Mouse (Mus musculus) heart, adult 2 months (tissue): ENCODE results near the gene Hist2h4. TPM values are rescaled to one million over a fixed set of nuclear protein-coding genes. Genes with fewer than 3 reads are reported as not detected.

Experiments used
- DNase-seq, 2 experiments: peaks; one replicate each; pipeline ENCODE4 v3.0.0; 2021
- H3K27ac ChIP-seq: fragments of 200-600 bp; 2 replicates; pipeline ENCODE4 v1.8.1; 2022
- H3K27me3 ChIP-seq: fragments of 200-500 bp; 2 replicates; pipeline ENCODE4 v1.6.1; 2012; ENCODE audit warnings: mild to moderate bottlenecking, low read length, inconsistent platforms, mixed read lengths; ENCODE audit not compliant: control insufficient read depth, insufficient read depth
- H3K36me3 ChIP-seq: fragments of 200-500 bp; 2 replicates; pipeline ENCODE4 v1.6.1; 2012; ENCODE audit warnings: low read length, inconsistent platforms; ENCODE audit not compliant: control insufficient read depth, insufficient read depth
- H3K4me1 ChIP-seq: fragments of 200-500 bp; 2 replicates; pipeline ENCODE4 v1.6.1; 2011; ENCODE audit warnings: low read length; ENCODE audit not compliant: control insufficient read depth, insufficient read depth
- H3K4me3 ChIP-seq: fragments of 200-600 bp; 2 replicates; pipeline ENCODE4 v1.8.1; 2022
- H3K79me2 ChIP-seq: fragments of 200-500 bp; replicated peaks from 2 replicates; pipeline ENCODE4 v1.6.1; 2012; ENCODE audit warnings: mild to moderate bottlenecking, inconsistent platforms, low read length, moderate library complexity, mixed read lengths; ENCODE audit not compliant: control insufficient read depth, insufficient read depth
- H3K9ac ChIP-seq: fragments of 200-500 bp; 2 replicates; pipeline ENCODE4 v1.6.1; 2012; ENCODE audit warnings: low read depth, mild to moderate bottlenecking, control low read depth, inconsistent platforms, low read length, mixed read lengths
- CTCF ChIP-seq: fragments of 200-600 bp; IDR thresholded peaks from 2 replicates; pipeline ENCODE4 v1.8.1; 2022; ENCODE audit warnings: antibody characterized with exemption, mild to moderate bottlenecking, moderate library complexity
- EP300 ChIP-seq: fragments of 200-500 bp; IDR thresholded peaks from 2 replicates; pipeline ENCODE4 v1.6.1; 2011; ENCODE audit warnings: low read depth, low read length, control low read depth; ENCODE audit not compliant: insufficient read depth
- POLR2A ChIP-seq: fragments of 200-500 bp; IDR thresholded peaks from 2 replicates; pipeline ENCODE4 v1.6.1; 2011; ENCODE audit warnings: mild to moderate bottlenecking, low read depth, low read length, control low read depth; ENCODE audit not compliant: insufficient read depth
- WGBS: fragments of 180-500 bp; shearing (Covaris S2); methylation state at CpG from one replicate; pipeline ENCODE4 v1.1.7; 2018; 5-methylcytosine and 5-hydroxymethylcytosine counted together
- intact Hi-C: fragments of 180-260 bp; cut with DNase I; formaldehyde crosslinking; loops from one replicate; pipeline ENCODE4 v1.15.1; 2025
- polyA plus RNA-seq: library from polyadenylated mRNA; depleted of rRNA; stranded (reverse); fragments of >200 nt; gene quantifications from 2 replicates; pipeline ENCODE4 v1.2.3, GENCODE M21; 2012
- total RNA-seq, 2 experiments: library from RNA; stranded (reverse); gene quantifications; 2 replicates each; pipeline ENCODE4 v1.2.3; 2021

Gene Hist2h4
- total and polyA plus RNA-seq, 3 experiments = 1.4 to 14.0 (median 11.6) TPM

DNA sequence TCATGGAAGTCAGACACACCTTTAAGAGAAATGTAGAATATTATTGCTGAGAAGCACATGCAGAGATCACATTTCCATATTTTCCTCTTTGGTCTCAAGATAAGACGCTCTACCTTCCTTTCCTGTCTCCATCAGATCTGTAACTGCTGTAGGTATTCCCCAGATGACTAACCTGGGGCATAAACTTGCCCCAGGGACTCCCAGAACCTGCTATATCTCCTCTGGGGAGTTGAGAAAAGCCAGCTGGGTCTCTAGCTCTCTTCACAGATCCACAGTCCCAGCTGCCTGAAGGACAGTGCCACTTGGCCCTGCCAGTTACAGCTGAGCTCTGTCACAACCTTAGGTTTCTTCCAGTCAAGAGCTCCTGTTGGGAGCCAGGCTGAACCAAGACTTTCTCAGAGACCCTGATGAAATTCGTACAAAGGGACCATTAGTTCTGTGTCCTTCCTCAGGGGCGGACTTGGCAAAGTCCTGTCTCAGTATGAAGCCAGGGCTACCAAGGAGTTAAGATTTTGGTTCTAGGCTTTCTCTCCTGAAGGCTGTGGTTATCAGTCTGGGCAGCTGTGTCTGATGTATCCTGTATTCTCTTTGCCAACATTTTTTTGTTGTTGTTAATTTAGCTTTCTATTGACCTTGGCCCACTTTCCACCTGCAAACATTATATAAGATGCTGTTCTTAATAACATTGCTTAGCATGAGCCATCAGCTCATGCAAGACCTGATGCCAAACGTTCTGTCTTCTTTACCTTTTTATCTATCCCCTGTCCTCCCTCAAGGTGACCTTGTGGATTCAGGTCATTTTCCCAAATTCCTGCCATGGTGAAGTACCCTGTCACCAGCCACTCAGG lies 32.0 kb downstream of the Hist2h4 start:
- Histone ChIP-seq H3K36me3 (no peaks in the 10 kb centered on the region), H3K79me2 (no peaks in the 10 kb centered on the region), H3K27ac (peak overlapping the region; percentile 47), H3K27me3 (no peaks in the 10 kb centered on the region), H3K4me1 (no peaks in the 10 kb centered on the region; the same call in 1 of the 2 replicates), H3K9ac (no peak overlapping the region), H3K4me3 (no peak overlapping the region)
- TF ChIP-seq EP300 = no peak
- TF ChIP-seq POLR2A = no peak
- no peak for TF ChIP-seq CTCF
- intact Hi-C loops = loop anchor here (5.0 kb wide), 1 partner anchor 164 kb away; no protein-coding TSS in a partner anchor
- WGBS = 49% methylated on average over 4 of the region's 4 CpGs
- peak in 1 of 2 experiments; percentile 18 for DNase-seq

DNA sequence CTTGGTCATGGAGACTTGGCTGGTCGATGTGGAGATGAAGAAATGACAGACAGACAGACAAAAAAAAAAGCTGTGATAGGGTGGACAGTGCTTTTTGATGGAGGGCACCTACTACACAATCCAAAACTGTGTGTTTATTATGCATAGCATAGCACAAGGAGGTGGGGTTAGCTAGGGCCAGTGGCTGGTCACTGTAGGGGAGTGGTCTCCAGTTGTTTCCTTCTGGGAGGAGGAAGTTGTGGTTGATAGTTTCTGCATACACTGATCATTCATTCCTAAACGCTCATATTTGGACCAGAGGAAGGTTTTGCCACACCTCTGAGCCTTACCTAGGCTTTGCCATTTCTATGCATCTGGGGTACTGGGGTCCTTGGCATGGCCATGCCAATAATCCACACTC lies 32.7 kb downstream of the Hist2h4 start:
- no peak overlapping the region for H3K4me3 ChIP-seq
- intact Hi-C loops = loop anchor here (5.0 kb wide), 1 partner anchor 163 kb away; no protein-coding TSS in a partner anchor

DNA sequence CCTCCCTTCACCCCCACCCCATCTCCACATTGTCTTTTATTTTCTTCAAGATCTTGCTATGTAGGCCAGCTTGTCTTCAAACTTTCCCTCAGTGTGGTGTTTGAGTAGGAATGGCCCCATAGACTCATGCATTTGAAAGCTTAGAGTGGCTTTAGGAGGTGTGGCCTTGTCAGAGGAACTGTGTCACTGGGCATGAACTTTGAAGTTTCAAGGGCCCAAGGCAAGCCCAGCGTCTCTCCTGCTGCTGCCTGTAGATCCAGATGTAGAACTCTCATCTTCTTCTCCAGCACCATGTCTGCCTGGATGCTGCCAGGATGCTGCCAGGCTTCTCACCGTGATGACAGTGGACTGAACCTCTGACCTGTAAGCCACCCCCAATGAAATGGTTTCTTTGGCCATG lies 34.3 kb downstream of the Hist2h4 start:
- TF ChIP-seq POLR2A = no peak
- no peak for TF ChIP-seq EP300
- no peak for TF ChIP-seq CTCF
- intact Hi-C loops = no loop called here
- Histone ChIP-seq H3K36me3 (no peaks in the 10 kb centered on the region), H3K27me3 (no peaks in the 10 kb centered on the region), H3K9ac (no peak overlapping the region), H3K4me1 (no peaks in the 10 kb centered on the region; the same call in 1 of the 2 replicates), H3K27ac (no peak overlapping the region), H3K4me3 (no peak overlapping the region), H3K79me2 (peaks cover 2% of the 10 kb centered on the region; the same call in 1 of the 2 replicates)
- WGBS = 73% methylated on average over 2 of the region's 2 CpGs
- no peak for DNase-seq

More for the DNA sequence above, 32.7 kb downstream of the Hist2h4 start:
- H3K36me3 ChIP-seq = no peaks in the 10 kb centered on the region
- H3K4me1 ChIP-seq = no peaks in the 10 kb centered on the region; the same call in 1 of the 2 replicates
- no peak for DNase-seq
- TF ChIP-seq EP300 (no peak), POLR2A (no peak), CTCF (no peak)
- H3K79me2 ChIP-seq = peaks cover 1% of the 10 kb centered on the region; the same call in 1 of the 2 replicates
- no peak overlapping the region for H3K9ac ChIP-seq
- no peaks in the 10 kb centered on the region for H3K27me3 ChIP-seq
- 58% methylated on average over 2 of the region's 2 CpGs for WGBS
- no peak overlapping the region; the same call in none of the 2 replicates for H3K27ac ChIP-seq

DNA sequence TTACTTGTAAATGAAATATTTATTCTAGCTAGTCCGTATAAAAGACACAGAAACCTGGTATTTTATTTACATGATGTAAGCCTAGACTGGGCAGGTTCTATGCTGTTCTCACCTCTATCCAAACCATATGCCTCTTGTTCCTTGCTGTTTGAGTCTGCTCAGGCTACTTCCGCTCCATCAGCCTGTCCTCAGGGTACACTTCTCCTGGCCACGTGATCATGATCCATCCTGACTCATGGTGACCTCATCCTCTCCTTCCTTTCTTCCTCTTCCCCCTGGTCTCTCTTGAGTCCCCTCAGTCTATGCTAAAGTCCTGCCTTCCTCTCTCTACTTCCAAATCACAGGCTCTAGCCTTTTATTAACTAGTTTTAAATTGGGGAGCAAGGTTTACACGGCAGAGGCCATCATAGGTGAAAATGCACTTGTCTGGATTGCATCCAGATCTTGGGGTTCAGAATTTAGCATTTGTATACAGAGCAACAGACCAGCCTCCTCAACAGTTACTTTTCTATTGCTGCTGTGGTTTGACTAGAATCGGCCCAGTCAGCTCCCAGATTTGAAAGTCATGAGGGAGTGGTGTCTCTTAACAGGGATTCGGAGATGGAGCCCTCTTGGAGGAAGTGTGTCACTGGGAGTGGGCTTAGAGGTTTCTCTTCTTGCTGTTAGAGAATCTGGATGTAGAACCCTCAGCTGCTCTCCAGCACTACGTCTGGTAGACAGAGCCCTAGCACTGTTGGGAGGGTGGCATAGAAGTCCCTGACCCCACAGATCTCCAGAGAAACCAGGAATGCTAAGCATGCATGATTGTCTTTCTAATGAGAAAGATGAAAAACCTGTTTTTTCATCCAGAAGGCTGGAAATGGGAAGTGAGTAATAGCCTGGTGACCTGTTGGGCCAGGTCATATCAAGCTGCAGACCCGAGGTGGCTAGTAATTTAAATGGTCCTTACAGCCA lies 36.1 kb downstream of the Hist2h4 start:
- Histone ChIP-seq H3K9ac (no peak overlapping the region), H3K36me3 (peaks cover 2% of the 10 kb centered on the region), H3K27ac (no peak overlapping the region), H3K4me3 (no peak overlapping the region), H3K4me1 (peaks cover 5% of the 10 kb centered on the region), H3K79me2 (peaks cover 2% of the 10 kb centered on the region; the same call in 1 of the 2 replicates), H3K27me3 (no peaks in the 10 kb centered on the region)
- 53% methylated on average over 8 of the region's 8 CpGs for WGBS
- peak; percentile 16 to 47 for DNase-seq
- TF ChIP-seq POLR2A (no peak), CTCF (no peak), EP300 (no peak)
- intact Hi-C loops = no loop called here

DNA sequence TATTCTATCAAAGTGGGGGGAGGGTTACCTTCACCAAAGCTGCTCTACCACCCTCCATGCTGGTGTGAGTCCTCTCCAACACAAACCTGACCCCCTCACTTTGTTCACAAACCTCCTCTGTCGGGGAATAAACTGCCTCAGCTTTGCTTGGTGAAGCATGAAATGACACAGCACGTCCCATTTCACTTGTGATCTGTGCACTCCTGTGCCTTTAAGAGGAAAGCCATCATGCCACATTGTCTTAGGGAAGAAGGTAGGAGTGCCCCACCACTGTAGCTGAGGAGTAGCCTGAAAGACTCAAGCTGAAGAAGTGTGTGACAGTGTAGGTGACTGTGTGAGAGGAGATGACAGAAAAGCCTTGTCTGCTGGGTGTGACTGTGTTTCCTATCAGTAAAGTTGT lies 37.7 kb downstream of the Hist2h4 start:
- Histone ChIP-seq H3K9ac (no peak overlapping the region), H3K79me2 (peaks cover 2% of the 10 kb centered on the region; the same call in 1 of the 2 replicates), H3K4me3 (no peak overlapping the region), H3K27me3 (no peaks in the 10 kb centered on the region), H3K36me3 (peaks cover 2% of the 10 kb centered on the region), H3K27ac (no peak overlapping the region), H3K4me1 (peaks cover 7% of the 10 kb centered on the region)
- whole genome bisulfite sequencing = 62% methylated on average over 2 of the region's 2 CpGs
- intact Hi-C loops = no loop called here
- TF ChIP-seq POLR2A (no peak), CTCF (no peak), EP300 (no peak)
- peak in 1 of 2 experiments; percentile 10 for DNase-seq
